Mouse (Mus musculus): ENCODE measurements at regions not wholly inside any gene's neighbourhood (a gene's known extent, or its start where the extent isn't known, plus 50 kb on each side); places are given as distances from the start of the nearest gene placed in this dataset.
"Not testable (repeated sequence)": the region's sequence is repeated elsewhere in the genome, so short reads cannot be mapped to it uniquely, and the experiment has no call there.

- no peak for DNase-seq (ENCODE audit: extremely low read depth, low read depth, low spot score)
Observed at GRCm38 (mm10) chr1:165017793-165018192, 82.5 kb upstream of the Xcl1 start.

GRCm38 (mm10) chr1:165014328-165014727 is 79.0 kb upstream of the Xcl1 start:
- no peak for DNase-seq (ENCODE audit: extremely low read depth, low read depth, low spot score)

- DNase-seq (ENCODE audit: extremely low read depth, low read depth, low spot score) = no peak
Observed at GRCm38 (mm10) chr1:165013428-165013827, 78.1 kb upstream of the Xcl1 start.

- no peak for DNase-seq (ENCODE audit: extremely low read depth, low read depth, low spot score)
Observed at GRCm38 (mm10) chr1:165012376-165012775, 77.0 kb upstream of the Xcl1 start.

- no peak for DNase-seq (ENCODE audit: extremely low read depth, low read depth, low spot score)
Observed at GRCm38 (mm10) chr1:164999515-164999914, 64.2 kb upstream of the Xcl1 start.

- no peak for DNase-seq (ENCODE audit: extremely low read depth, low read depth, low spot score)
Observed at GRCm38 (mm10) chr1:164998621-164999020, 63.3 kb upstream of the Xcl1 start.

GRCm38 (mm10) chr1:164997660-164998059 is 62.3 kb upstream of the Xcl1 start:
- no peak for DNase-seq (ENCODE audit: extremely low read depth, low read depth, low spot score)

GRCm38 (mm10) chr1:164994247-164994660 is 58.9 kb upstream of the Xcl1 start:
- no peak for DNase-seq (ENCODE audit: extremely low read depth, low read depth, low spot score)

- not testable (repeated sequence) for DNase-seq (ENCODE audit: extremely low read depth, low read depth, low spot score)
Observed at GRCm38 (mm10) chr1:164993175-164993875, 58.0 kb upstream of the Xcl1 start.

- no peak for DNase-seq (ENCODE audit: extremely low read depth, low read depth, low spot score)
Observed at GRCm38 (mm10) chr1:164988982-164989381, 53.7 kb upstream of the Xcl1 start.

- no peak for DNase-seq (ENCODE audit: extremely low read depth, low read depth, low spot score)
Observed at GRCm38 (mm10) chr1:164988191-164988590, 52.9 kb upstream of the Xcl1 start.

- DNase-seq (ENCODE audit: extremely low read depth, low read depth, low spot score) = not testable (repeated sequence)
Observed at GRCm38 (mm10) chr1:164985521-164985920, 50.2 kb upstream of the Xcl1 start.
